Mouse (Mus musculus): ENCODE results near the gene Zfp426. TPM values are rescaled to one million over a fixed set of nuclear protein-coding genes. Genes with fewer than 3 reads are reported as not detected.
A peak's percentile ranks its signal among the peaks of the same experiment; 100 is the strongest.

The Zfp426 gene
- polyA plus RNA-seq, 1 experiment, result 23.5 TPM

DNA sequence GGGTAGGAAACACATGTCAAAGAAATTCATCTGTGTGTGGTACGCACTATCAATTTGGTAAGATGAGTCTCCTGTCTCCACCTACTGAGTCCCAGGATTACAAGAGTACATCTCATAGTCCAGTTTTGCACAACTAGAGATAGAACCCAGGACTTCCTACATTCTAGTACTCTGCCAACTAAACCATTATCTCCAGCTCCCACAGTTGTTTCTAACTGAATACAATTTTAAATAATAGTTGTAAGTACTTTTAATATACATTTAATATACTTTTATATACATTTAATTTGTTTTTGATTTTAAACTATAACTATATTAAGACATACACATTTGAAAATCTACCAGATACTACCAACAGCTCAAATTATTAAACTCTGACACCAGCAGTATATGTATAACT is 25.2 kb upstream of the Zfp426 start:
- 85% methylated on average over 1 of the region's 1 CpGs for WGBS
- 0 out of 2 replicates have a peak, but pooled peaks cover 2% of the 10 kb centered on the region for H3K4me1 ChIP-seq (ENCODE audit: control insufficient read depth, insufficient read depth, low read length)
- no peak overlapping the region for H3K27ac ChIP-seq (ENCODE audit: insufficient read depth, low read length)
- no peak overlapping the region for H3K4me3 ChIP-seq (replicated peaks; ENCODE audit: insufficient read depth, low read depth, low read length)
- DNase-seq, result no peak
- no peaks in the 10 kb centered on the region for H3K27me3 ChIP-seq (ENCODE audit: control insufficient read depth, insufficient read depth, low read length)
- TF ChIP-seq POLR2A (IDR thresholded peaks at IDR 0.05; ENCODE audit: borderline replicate concordance, insufficient read depth, low read length) (no peak), CTCF (IDR thresholded peaks at IDR 0.05; ENCODE audit: borderline replicate concordance, insufficient read depth, low read depth, low read length) (no peak)

DNA sequence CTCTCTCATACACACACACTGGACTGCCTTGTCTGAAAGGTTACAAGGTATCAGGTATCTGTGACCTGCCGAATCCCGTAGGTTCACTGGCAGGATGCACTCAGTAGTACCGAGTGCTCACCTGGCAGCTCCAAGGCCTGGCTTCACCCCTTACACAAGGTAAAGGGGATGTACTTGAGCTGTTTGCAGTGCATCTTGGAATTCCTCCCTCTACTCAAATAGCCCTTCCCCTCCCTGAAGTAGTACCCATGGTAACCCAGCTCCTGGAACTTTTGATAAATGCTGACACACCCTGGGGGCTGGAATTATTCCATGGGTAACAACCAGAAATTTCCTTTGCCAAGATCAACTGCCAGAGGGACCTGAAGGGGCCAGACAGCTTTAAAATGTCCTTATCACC is 21.5 kb upstream of the Zfp426 start:
- no peak for DNase-seq
- Histone ChIP-seq H3K27ac (ENCODE audit: insufficient read depth, low read length) (no peak overlapping the region), H3K27me3 (ENCODE audit: control insufficient read depth, insufficient read depth, low read length) (no peaks in the 10 kb centered on the region), H3K4me3 (replicated peaks; ENCODE audit: insufficient read depth, low read depth, low read length) (no peak overlapping the region), H3K4me1 (ENCODE audit: control insufficient read depth, insufficient read depth, low read length) (no peaks in the 10 kb centered on the region)
- 77% methylated on average over 3 of the region's 3 CpGs for WGBS
- no peak for TF ChIP-seq POLR2A (IDR thresholded peaks at IDR 0.05; ENCODE audit: borderline replicate concordance, insufficient read depth, low read length)
- no peak for TF ChIP-seq CTCF (IDR thresholded peaks at IDR 0.05; ENCODE audit: borderline replicate concordance, insufficient read depth, low read depth, low read length)

DNA sequence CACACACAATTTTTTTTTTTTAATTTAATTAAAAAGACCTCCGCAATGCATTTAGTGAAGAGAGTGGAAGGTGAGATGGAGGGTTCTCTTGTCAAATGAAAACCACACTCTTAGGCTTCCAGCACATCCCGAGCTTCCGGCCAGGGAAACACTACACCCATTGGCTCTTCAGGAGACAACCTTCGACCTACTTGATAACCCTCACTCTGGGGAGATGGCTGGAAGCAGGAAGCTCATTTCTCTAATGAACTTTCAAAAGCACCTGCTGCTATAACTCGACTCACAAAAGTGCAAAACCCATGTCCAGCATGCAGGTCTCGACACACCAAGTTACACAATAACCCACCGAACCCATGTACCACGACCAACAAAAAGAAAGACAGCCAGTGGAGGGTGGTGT is 20.2 kb upstream of the Zfp426 start:
- Histone ChIP-seq H3K4me1 (ENCODE audit: control insufficient read depth, insufficient read depth, low read length) (no peaks in the 10 kb centered on the region), H3K27me3 (ENCODE audit: control insufficient read depth, insufficient read depth, low read length) (no peaks in the 10 kb centered on the region), H3K4me3 (replicated peaks; ENCODE audit: insufficient read depth, low read depth, low read length) (no peak overlapping the region), H3K27ac (ENCODE audit: insufficient read depth, low read length) (no peak overlapping the region)
- TF ChIP-seq CTCF (IDR thresholded peaks at IDR 0.05; ENCODE audit: borderline replicate concordance, insufficient read depth, low read depth, low read length) (no peak), POLR2A (IDR thresholded peaks at IDR 0.05; ENCODE audit: borderline replicate concordance, insufficient read depth, low read length) (no peak)
- no peak for DNase-seq
- WGBS, result 88% methylated on average over 8 of the region's 8 CpGs

DNA sequence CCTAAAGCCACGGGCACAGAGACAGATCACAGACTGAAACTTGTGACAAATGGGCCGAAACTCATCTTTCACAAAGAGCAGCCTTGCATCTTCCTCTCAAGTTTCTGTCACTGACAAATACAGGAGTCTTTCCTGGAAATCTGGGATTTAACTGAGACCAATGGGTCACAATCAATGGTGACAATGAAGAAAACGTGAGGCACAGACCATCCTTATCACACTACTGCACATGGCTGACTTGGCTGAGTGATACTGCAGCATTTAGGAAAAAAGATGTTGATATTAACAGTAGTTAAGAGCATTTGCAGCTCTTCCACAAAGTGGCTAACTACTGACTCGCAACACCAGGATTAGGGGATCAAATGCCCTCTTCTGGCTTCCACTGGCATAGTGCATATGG is 19.1 kb upstream of the Zfp426 start:
- DNase-seq, result no peak
- 89% methylated on average over 4 of the region's 4 CpGs for WGBS
- no peak overlapping the region for H3K4me3 ChIP-seq (replicated peaks; ENCODE audit: insufficient read depth, low read depth, low read length)
- H3K27me3 ChIP-seq (ENCODE audit: control insufficient read depth, insufficient read depth, low read length), result no peaks in the 10 kb centered on the region
- no peaks in the 10 kb centered on the region for H3K4me1 ChIP-seq (ENCODE audit: control insufficient read depth, insufficient read depth, low read length)
- TF ChIP-seq POLR2A (IDR thresholded peaks at IDR 0.05; ENCODE audit: borderline replicate concordance, insufficient read depth, low read length) (no peak), CTCF (IDR thresholded peaks at IDR 0.05; ENCODE audit: borderline replicate concordance, insufficient read depth, low read depth, low read length) (no peak)
- H3K27ac ChIP-seq (ENCODE audit: insufficient read depth, low read length), result no peak overlapping the region

DNA sequence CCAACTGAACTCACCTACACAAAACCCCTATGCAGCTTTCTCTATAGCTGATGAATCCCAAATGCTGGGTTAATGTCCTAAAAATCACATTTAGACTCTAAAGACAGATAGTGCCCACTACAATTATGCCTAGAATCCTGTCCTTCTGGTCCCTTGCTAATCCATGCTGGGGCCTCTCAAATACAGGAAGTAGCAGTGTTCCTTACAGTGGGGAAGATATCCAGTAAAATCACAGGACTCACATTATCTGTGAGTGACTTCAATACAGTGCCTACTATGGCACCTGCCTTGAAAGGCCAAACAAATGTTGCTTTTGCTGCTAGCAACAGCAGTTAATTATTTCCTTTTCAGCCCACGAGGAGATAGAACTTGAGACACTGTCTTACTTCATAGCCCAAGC is 17.8 kb upstream of the Zfp426 start:
- Histone ChIP-seq H3K4me3 (replicated peaks; ENCODE audit: insufficient read depth, low read depth, low read length) (no peak overlapping the region), H3K27me3 (ENCODE audit: control insufficient read depth, insufficient read depth, low read length) (no peaks in the 10 kb centered on the region), H3K4me1 (ENCODE audit: control insufficient read depth, insufficient read depth, low read length) (no peaks in the 10 kb centered on the region), H3K27ac (ENCODE audit: insufficient read depth, low read length) (no peak overlapping the region)
- DNase-seq, result no peak
- WGBS, result 67% methylated on average over 1 of the region's 1 CpGs
- TF ChIP-seq POLR2A (IDR thresholded peaks at IDR 0.05; ENCODE audit: borderline replicate concordance, insufficient read depth, low read length), result no peak
- no peak for TF ChIP-seq CTCF (IDR thresholded peaks at IDR 0.05; ENCODE audit: borderline replicate concordance, insufficient read depth, low read depth, low read length)

DNA sequence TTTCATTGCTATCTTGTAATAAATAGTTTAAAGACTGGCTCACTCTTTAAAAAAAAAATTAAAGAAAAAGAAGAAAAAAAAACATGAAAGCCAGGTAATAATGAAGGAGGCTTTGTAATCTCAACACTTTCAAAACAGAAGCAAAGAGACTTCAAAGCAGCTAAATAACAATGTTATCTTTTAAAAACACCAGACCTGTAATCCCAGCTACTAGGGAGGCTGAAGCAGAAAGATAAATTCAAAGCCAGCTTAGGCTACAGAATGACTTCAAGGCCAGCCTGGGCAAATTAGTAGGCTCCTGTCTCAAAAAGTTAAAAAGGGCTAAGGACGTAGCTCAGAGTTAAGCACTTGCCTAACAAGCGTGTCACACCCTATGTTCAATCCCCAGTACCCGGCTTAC is 17.1 kb upstream of the Zfp426 start:
- H3K4me3 ChIP-seq (replicated peaks; ENCODE audit: insufficient read depth, low read depth, low read length), result no peak overlapping the region
- no peak for DNase-seq
- 80% methylated on average over 3 of the region's 3 CpGs for WGBS
- no peaks in the 10 kb centered on the region for H3K27me3 ChIP-seq (ENCODE audit: control insufficient read depth, insufficient read depth, low read length)
- no peaks in the 10 kb centered on the region for H3K4me1 ChIP-seq (ENCODE audit: control insufficient read depth, insufficient read depth, low read length)
- H3K27ac ChIP-seq (ENCODE audit: insufficient read depth, low read length), result no peak overlapping the region
- no peak for TF ChIP-seq CTCF (IDR thresholded peaks at IDR 0.05; ENCODE audit: borderline replicate concordance, insufficient read depth, low read depth, low read length)
- TF ChIP-seq POLR2A (IDR thresholded peaks at IDR 0.05; ENCODE audit: borderline replicate concordance, insufficient read depth, low read length), result no peak

DNA sequence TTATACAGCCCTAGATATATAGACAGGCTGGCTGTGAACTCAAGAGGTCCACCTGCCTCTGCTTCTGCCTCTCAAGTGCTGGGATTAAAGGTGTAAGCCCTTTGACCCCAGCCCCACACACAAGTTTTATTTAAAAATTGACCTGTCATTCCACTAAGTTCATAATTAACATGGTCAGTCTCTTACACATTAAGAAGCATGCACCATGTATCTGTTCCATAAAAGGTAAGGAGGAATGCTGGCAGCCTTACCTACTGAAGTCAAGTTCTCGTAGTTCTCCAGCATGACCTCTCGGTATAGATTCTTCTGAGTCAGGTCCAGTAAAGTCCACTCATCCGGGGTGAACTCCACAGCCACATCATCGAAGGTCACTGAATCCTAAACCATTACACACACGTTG is 12.3 kb upstream of the Zfp426 start:
- no peak for DNase-seq
- Histone ChIP-seq H3K27me3 (ENCODE audit: control insufficient read depth, insufficient read depth, low read length) (no peaks in the 10 kb centered on the region), H3K4me1 (ENCODE audit: control insufficient read depth, insufficient read depth, low read length) (no peaks in the 10 kb centered on the region), H3K4me3 (replicated peaks; ENCODE audit: insufficient read depth, low read depth, low read length) (no peak overlapping the region), H3K27ac (ENCODE audit: insufficient read depth, low read length) (no peak overlapping the region)
- no peak for TF ChIP-seq CTCF (IDR thresholded peaks at IDR 0.05; ENCODE audit: borderline replicate concordance, insufficient read depth, low read depth, low read length)
- no peak for TF ChIP-seq POLR2A (IDR thresholded peaks at IDR 0.05; ENCODE audit: borderline replicate concordance, insufficient read depth, low read length)
- WGBS, result 87% methylated on average over 5 of the region's 5 CpGs

DNA sequence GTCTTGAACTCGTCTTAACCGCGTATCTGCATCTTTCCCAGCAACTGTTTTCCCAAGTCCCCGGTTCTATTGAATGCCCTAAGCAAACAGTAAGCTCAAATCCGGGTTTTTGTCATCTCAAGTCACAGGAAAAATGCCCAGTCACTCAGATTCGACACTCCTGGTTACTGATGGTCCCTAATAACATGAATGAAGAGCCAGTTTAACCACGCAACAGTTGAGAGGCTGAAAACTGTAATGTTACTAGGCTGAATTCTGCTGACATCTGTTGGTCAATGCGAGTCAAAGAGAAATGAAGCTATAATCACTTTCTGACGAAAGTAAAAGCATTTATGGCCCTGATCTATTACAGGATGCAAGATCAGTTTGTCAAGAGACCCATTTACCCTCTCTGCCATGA is 735 bp upstream of the Zfp426 start:
- Histone ChIP-seq H3K27ac (ENCODE audit: insufficient read depth, low read length) (peak overlapping the region; percentile 98; the same call in 1 of the 2 replicates), H3K4me1 (ENCODE audit: control insufficient read depth, insufficient read depth, low read length) (peaks cover 3% of the 10 kb centered on the region), H3K4me3 (replicated peaks; ENCODE audit: insufficient read depth, low read depth, low read length) (peak overlapping the region; percentile 91), H3K27me3 (ENCODE audit: control insufficient read depth, insufficient read depth, low read length) (no peaks in the 10 kb centered on the region)
- TF ChIP-seq CTCF (IDR thresholded peaks at IDR 0.05; ENCODE audit: borderline replicate concordance, insufficient read depth, low read depth, low read length), result no peak
- no peak for TF ChIP-seq POLR2A (IDR thresholded peaks at IDR 0.05; ENCODE audit: borderline replicate concordance, insufficient read depth, low read length)
- under 1% methylated on average over 9 of the region's 9 CpGs for WGBS
- peak in 1 of 2 experiments; percentile 23 for DNase-seq

Measured in cerebellum, adult 2 months (tissue).